Mouse (Mus musculus) spleen, adult 2 months (tissue): ENCODE data around the gene Gde1. TPM values are rescaled to one million over a fixed set of nuclear protein-coding genes. Genes with fewer than 3 reads are reported as not detected.

ENCODE experiments used
- DNase-seq, 2 experiments: peaks; one replicate each; pipeline versions ENCODE4 v3.0.0 to v3.0.0-alpha.2; 2012 to 2021; ENCODE audit warnings: low spot score in 2 of 2, low read depth in 1 of 2
- H3K27ac ChIP-seq: fragments of 200-500 bp; 2 replicates; pipeline ENCODE4 v1.5.1; 2012; ENCODE audit warnings: low read length, inconsistent platforms; ENCODE audit not compliant: insufficient read depth
- H3K27me3 ChIP-seq: fragments of 200-500 bp; 2 replicates; pipeline ENCODE4 v1.6.1; 2012; ENCODE audit warnings: mild to moderate bottlenecking, moderate library complexity, low read length, inconsistent platforms; ENCODE audit not compliant: control insufficient read depth, insufficient read depth
- H3K36me3 ChIP-seq: fragments of 200-500 bp; 2 replicates; pipeline ENCODE4 v1.6.1; 2012; ENCODE audit warnings: mild to moderate bottlenecking, low read length, inconsistent platforms; ENCODE audit not compliant: control insufficient read depth, insufficient read depth
- H3K4me1 ChIP-seq: fragments of 200-500 bp; 2 replicates; pipeline ENCODE4 v1.6.1; 2011; ENCODE audit warnings: inconsistent platforms; ENCODE audit not compliant: control insufficient read depth, insufficient read depth, insufficient read length
- H3K4me3 ChIP-seq: fragments of 200-500 bp; 2 replicates; pipeline ENCODE4 v1.5.1; 2011; ENCODE audit warnings: mild to moderate bottlenecking, inconsistent platforms; ENCODE audit not compliant: insufficient read depth, insufficient read length; ENCODE audit errors: extremely low read depth
- CTCF ChIP-seq: fragments of 200-500 bp; IDR thresholded peaks from 2 replicates; pipeline ENCODE4 v1.5.1; 2011; ENCODE audit warnings: mild to moderate bottlenecking, inconsistent platforms; ENCODE audit not compliant: insufficient read depth, insufficient read length, insufficient replicate concordance; ENCODE audit errors: extremely low read depth
- POLR2A ChIP-seq: fragments of 200-500 bp; IDR thresholded peaks from 2 replicates; pipeline ENCODE4 v1.6.1; 2011; ENCODE audit warnings: low read depth, low read length, inconsistent platforms
- WGBS: fragments of 180-500 bp; shearing (Covaris S2); methylation state at CpG from one replicate; pipeline ENCODE4 v1.1.7; 2018; 5-methylcytosine and 5-hydroxymethylcytosine counted together
- polyA plus RNA-seq: library from polyadenylated mRNA; depleted of rRNA; stranded (reverse); fragments of >200 nt; gene quantifications from 2 replicates; pipeline ENCODE4 v1.2.3, GENCODE M21; 2012

Gene Gde1
- polyA plus RNA-seq, 1 experiment: 43.8 TPM

- peak; percentile 89 to 92 for DNase-seq
- Histone ChIP-seq H3K36me3 (peaks cover 3% of the 10 kb centered on the region), H3K4me1 (peaks cover 5% of the 10 kb centered on the region; the same call in 1 of the 2 replicates), H3K27me3 (no peaks in the 10 kb centered on the region), H3K4me3 (peak overlapping the region; percentile 79), H3K27ac (peak overlapping the region; percentile 31)
- 4% methylated on average over 41 of the region's 41 CpGs for WGBS
- TF ChIP-seq POLR2A: peak; percentile 10; the same call in 1 of the 2 replicates
- no peak for TF ChIP-seq CTCF
Observed at GRCm38 (mm10) chr7:118740532-118741338, 35.2 kb upstream of the Gde1 start.

- Histone ChIP-seq H3K36me3 (peaks cover 2% of the 10 kb centered on the region), H3K27me3 (no peaks in the 10 kb centered on the region), H3K4me1 (peaks cover 5% of the 10 kb centered on the region; the same call in 1 of the 2 replicates), H3K27ac (peak within 1 kb of the TSS; percentile 31), H3K4me3 (peak within 1 kb of the TSS; percentile 79)
- WGBS: 3% methylated on average over 15 of the region's 16 CpGs
- no peak for TF ChIP-seq POLR2A
- TF ChIP-seq CTCF: peak; percentile 82; the same call in 1 of the 2 replicates
- DNase-seq: peak; percentile 76 to 79
Observed at GRCm38 (mm10) chr7:118739975-118740531, 34.5 kb upstream of the Gde1 start, which contains the start of gene Vps35l. TSS of gene Vps35l (plus strand) at chr7:118740226.

- TF ChIP-seq POLR2A: no peak
- TF ChIP-seq CTCF: no peak
- Histone ChIP-seq H3K36me3 (peaks cover 3% of the 10 kb centered on the region), H3K4me1 (peaks cover 5% of the 10 kb centered on the region; the same call in 1 of the 2 replicates), H3K27me3 (no peaks in the 10 kb centered on the region), H3K27ac (no peak overlapping the region), H3K4me3 (no peak overlapping the region)
- DNase-seq: no peak
- WGBS: 85% methylated on average over 1 of the region's 1 CpGs
Observed at GRCm38 (mm10) chr7:118738730-118739129, 33.2 kb upstream of the Gde1 start.

GRCm38 (mm10) chr7:118733225-118733624, 27.6 kb upstream of the Gde1 start:
- DNase-seq: no peak
- WGBS: 95% methylated on average over 13 of the region's 13 CpGs
- H3K36me3 ChIP-seq: peaks cover 5% of the 10 kb centered on the region
- no peaks in the 10 kb centered on the region for H3K4me1 ChIP-seq
- H3K4me3 ChIP-seq: no peak overlapping the region
- TF ChIP-seq POLR2A: no peak
- H3K27me3 ChIP-seq: no peaks in the 10 kb centered on the region
- no peak overlapping the region for H3K27ac ChIP-seq

GRCm38 (mm10) chr7:118731781-118732180, 26.2 kb upstream of the Gde1 start:
- TF ChIP-seq CTCF: no peak
- no peak for TF ChIP-seq POLR2A
- Histone ChIP-seq H3K4me3 (no peak overlapping the region), H3K36me3 (peaks cover 8% of the 10 kb centered on the region), H3K4me1 (no peaks in the 10 kb centered on the region), H3K27me3 (no peaks in the 10 kb centered on the region), H3K27ac (no peak overlapping the region)
- 95% methylated on average over 3 of the region's 3 CpGs for WGBS
- DNase-seq: no peak

GRCm38 (mm10) chr7:118728846-118729587, 23.4 kb upstream of the Gde1 start:
- no peaks in the 10 kb centered on the region for H3K4me1 ChIP-seq
- no peaks in the 10 kb centered on the region for H3K27me3 ChIP-seq
- H3K27ac ChIP-seq: no peak overlapping the region
- no peak for DNase-seq
- no peak overlapping the region for H3K4me3 ChIP-seq
- H3K36me3 ChIP-seq: peaks cover 5% of the 10 kb centered on the region
- no peak for TF ChIP-seq CTCF
- no peak for TF ChIP-seq POLR2A
- WGBS: 94% methylated on average over 13 of the region's 13 CpGs

- WGBS: 92% methylated on average over 2 of the region's 2 CpGs
- DNase-seq: no peak
- Histone ChIP-seq H3K27me3 (no peaks in the 10 kb centered on the region), H3K27ac (no peak overlapping the region), H3K4me3 (no peak overlapping the region), H3K36me3 (peaks cover 5% of the 10 kb centered on the region; the same call in 1 of the 2 replicates), H3K4me1 (no peaks in the 10 kb centered on the region)
- no peak for TF ChIP-seq POLR2A
- TF ChIP-seq CTCF: no peak
Observed at GRCm38 (mm10) chr7:118725459-118725858, 19.9 kb upstream of the Gde1 start.
